Mouse (Mus musculus) neural tube, embryonic 14.5 days (tissue): ENCODE data around the gene Ifnar2. TPM values are rescaled to one million over a fixed set of nuclear protein-coding genes. Genes with fewer than 3 reads are reported as not detected.

Experiments
- ATAC-seq: fragments of 200-750 bp; cut with Nextera tagmentation; 2 replicates; pipeline ENCODE4 v1.8.0; 2017; ENCODE audit warnings: low read depth, mild to moderate bottlenecking, moderate TSS enrichment, moderate library complexity
- H3K27ac ChIP-seq: fragments of 300-500 bp; sonication (generic); 2 replicates; pipeline ENCODE4 v1.5.1; 2014; ENCODE audit warnings: low read depth, mild to moderate bottlenecking, control low read depth, low read length, moderate library complexity, mixed read lengths
- H3K27me3 ChIP-seq: fragments of 300-500 bp; sonication (generic); 2 replicates; pipeline ENCODE4 v1.6.1; 2014; ENCODE audit warnings: low read length; ENCODE audit not compliant: control insufficient read depth, insufficient read depth
- H3K36me3 ChIP-seq: fragments of 300-500 bp; sonication (generic); 2 replicates; pipeline ENCODE4 v1.6.1; 2014; ENCODE audit warnings: low read length, mixed read lengths; ENCODE audit not compliant: control insufficient read depth, insufficient read depth
- H3K4me1 ChIP-seq: fragments of 300-500 bp; sonication (generic); 2 replicates; pipeline ENCODE4 v1.6.1; 2014; ENCODE audit warnings: low read length; ENCODE audit not compliant: control insufficient read depth, insufficient read depth
- H3K4me2 ChIP-seq: fragments of 300-500 bp; sonication (generic); 2 replicates; pipeline ENCODE4 v1.6.1; 2014; ENCODE audit warnings: mild to moderate bottlenecking, low read depth, low read length, control low read depth
- H3K4me3 ChIP-seq: fragments of 300-500 bp; sonication (generic); 2 replicates; pipeline ENCODE4 v1.5.1; 2014; ENCODE audit warnings: low read depth, low read length, control low read depth, mixed read lengths
- H3K9ac ChIP-seq: fragments of 300-500 bp; sonication (generic); replicated peaks from 2 replicates; pipeline ENCODE4 v1.6.1; 2014; ENCODE audit warnings: low read depth, mild to moderate bottlenecking, control low read depth, low read length, mixed read lengths
- H3K9me3 ChIP-seq: fragments of 300-500 bp; sonication (generic); 2 replicates; pipeline ENCODE4 v1.6.1; 2016; ENCODE audit warnings: low read length; ENCODE audit not compliant: control insufficient read depth
- WGBS: fragments of 180-500 bp; shearing (Covaris S2); extraction: QIAGEN DNeasy Blood & Tissue Kit; methylation state at CpG from one replicate; pipeline ENCODE4 v1.1.7; 2014; 5-methylcytosine and 5-hydroxymethylcytosine counted together
- polyA plus RNA-seq: library from polyadenylated mRNA; unstranded; fragments of >200 nt; fragmentation: Nextera tagmentation; extraction: Ambion mirVana; gene quantifications from 2 replicates; pipeline ENCODE4 v1.2.1, GENCODE M21; 2014

The Ifnar2 gene
- polyA plus RNA-seq, 1 experiment from 2014 or later, result 33.8 TPM

DNA sequence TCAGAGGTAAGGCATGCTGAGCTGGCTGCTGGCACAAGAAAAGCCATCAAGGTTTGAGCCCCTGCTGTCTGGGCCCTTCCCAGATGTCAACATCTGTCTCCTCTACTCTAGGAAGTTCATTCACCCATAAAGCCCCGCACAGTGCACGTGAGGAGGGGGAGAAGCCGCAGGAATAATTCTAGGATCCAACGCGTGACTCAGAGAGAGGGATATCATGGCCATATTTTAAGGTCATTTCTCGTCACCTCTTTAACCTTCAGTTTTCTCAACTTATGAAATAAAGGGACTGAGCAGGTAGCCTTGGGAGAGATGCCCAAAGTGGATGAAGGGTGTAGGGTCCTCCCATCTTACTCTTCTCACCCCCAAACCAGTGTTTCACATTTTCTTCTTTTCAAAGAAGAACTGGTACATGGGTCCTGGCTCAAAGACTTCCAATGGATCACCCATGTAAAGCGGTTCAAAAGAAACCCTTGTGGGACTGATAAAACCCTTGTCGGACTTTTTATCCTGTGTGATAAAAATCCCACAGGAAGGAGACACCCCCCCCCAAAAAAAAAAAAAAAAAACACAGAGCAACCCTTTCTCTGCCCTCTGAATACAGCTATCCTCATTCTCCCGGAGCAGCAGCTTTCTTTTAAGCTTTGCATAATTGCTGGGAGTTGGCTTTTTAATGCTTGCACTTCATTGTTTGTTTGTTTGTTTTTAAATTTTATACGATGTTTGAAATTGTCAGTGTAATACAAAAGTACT lies 32.4 kb downstream of the Ifnar2 start:
- Histone ChIP-seq H3K27ac (no peak overlapping the region), H3K9ac (no peak overlapping the region), H3K4me1 (no peaks in the 10 kb centered on the region; the same call in 1 of the 2 replicates), H3K9me3 (no peaks in the 10 kb centered on the region), H3K27me3 (no peaks in the 10 kb centered on the region), H3K36me3 (no peaks in the 10 kb centered on the region), H3K4me3 (no peak overlapping the region), H3K4me2 (no peak overlapping the region)
- 70% methylated on average over 10 of the region's 10 CpGs for WGBS
- no peak for ATAC-seq

DNA sequence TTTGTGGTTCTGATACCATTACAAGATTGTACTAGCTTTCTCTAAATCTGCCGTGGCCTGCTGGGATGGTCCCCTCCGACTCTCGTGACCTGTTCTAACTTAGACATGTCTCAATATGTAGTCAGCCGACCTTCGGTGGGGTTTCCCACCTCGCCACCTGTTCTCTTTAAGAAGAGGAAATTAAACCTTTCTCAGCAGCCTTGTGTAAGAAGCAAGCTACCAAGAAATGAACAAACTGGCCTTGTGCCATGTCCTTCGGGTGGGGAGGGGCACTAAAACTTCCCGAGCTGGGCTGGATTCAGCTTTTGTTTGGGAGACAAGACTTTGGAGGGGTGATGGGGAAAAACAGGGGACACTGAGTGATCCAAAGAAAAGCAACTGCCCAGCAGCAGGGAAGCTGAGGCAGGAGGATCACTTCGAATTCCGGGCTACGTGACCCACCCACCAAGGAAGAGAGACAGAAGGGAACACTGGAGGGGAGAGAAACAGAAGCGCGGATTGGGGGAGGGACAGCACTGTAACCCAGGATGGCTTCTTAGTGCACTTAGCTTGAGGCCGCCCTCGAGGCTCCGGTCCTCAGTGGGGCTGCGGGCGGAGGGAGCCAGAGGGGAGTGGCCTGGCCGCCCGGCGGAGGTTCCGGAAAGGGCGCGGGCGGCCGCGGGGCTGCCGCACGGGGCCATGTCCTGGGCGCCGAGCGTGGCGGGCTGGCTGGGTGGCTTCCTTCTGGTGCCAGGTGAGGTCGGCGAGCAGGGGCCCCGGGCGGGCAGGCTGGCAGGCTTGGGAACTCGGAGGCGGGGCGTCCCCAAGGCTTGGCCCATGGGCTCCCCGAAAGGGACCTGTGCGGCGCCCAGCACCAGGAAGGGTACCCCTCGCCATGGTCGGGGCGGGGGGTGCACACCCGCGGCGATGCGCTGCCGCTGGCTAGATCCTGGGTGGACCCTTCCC lies 33.3 kb downstream of the Ifnar2 start, which contains the start of gene Il10rb:
Gene Il10rb, plus strand, starts transcription at position 525 of the 945 bp plus-strand sequence.
- Histone ChIP-seq H3K4me3 (peak within 1 kb of the TSS; percentile 54), H3K27ac (peak within 1 kb of the TSS; percentile 4; the same call in 1 of the 2 replicates), H3K9me3 (no peaks in the 10 kb centered on the region), H3K36me3 (no peaks in the 10 kb centered on the region), H3K4me2 (peak within 1 kb of the TSS; percentile 95), H3K4me1 (no peaks in the 10 kb centered on the region; the same call in 1 of the 2 replicates), H3K27me3 (no peaks in the 10 kb centered on the region), H3K9ac (peak within 1 kb of the TSS; percentile 76)
- peak; percentile 80; the same call in 1 of the 2 replicates for ATAC-seq
- WGBS, result 5% methylated on average over 51 of the region's 51 CpGs

DNA sequence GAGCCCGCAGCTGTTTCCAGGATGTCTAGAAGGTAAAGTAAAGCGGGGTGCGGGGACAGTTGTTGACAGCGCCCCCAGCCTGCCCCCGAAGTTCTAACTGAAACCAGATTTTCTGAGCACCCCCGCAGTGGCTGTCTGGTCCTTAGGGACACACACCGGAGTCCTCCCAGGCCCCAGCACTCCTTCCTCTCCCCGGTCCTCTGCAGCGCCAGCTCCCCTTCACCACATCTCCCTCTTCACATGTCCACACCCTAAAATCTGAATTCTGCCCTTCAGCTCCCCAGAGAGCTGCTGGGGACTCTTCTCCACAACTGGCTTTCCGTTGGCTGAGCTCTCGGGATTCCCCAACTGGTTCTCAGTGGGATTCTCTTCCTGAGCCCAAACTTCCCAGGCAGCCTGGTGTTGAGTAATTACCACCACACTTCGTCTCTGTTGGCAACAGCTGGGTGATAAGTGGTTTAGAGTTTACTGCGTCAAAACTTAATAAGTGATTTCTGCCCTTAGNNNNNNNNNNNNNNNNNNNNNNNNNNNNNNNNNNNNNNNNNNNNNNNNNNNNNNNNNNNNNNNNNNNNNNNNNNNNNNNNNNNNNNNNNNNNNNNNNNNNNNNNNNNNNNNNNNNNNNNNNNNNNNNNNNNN lies 34.1 kb downstream of the Ifnar2 start:
- WGBS, result 1% methylated on average over 13 of the region's 13 CpGs
- H3K27ac ChIP-seq, result no peak overlapping the region
- ATAC-seq, result peak; percentile 54; the same call in 1 of the 2 replicates

DNA sequence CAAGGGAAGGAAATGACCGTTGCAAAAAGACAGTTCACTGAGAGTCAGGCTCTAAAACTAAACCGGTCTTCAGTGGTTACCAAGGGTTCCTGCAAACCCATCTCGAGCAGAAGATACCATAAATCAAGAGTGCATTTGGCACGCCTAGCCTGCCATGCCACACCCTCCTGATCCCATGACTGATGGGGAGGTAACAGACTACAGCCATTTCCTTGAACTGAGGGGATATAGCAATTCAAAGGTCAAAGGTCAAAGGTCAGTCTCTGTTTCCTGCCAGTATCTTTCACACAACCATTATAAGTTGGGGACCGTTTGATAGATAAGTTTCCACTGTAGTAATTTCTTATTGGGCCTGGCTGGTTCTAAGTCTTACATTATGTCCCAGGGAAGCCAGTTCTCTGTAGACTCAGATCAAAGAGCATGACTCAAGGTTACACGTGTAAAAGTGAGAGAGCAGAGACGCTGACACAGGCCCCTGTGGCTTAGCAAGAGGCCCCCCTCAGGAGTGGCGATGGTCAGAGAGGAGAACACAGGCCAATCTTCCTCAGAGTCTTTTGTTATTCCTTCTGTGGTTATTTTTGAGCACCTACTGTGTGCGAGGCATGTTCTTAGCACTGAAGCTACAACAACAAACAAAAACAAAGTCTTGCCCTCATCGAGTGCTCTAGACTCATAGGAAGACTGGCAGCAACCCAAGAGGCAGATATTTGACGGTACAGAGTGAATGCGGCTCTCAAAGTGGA lies 40.7 kb downstream of the Ifnar2 start:
- no peak overlapping the region for H3K27ac ChIP-seq
- no peak overlapping the region for H3K4me3 ChIP-seq
- ATAC-seq, result no peak
- no peaks in the 10 kb centered on the region for H3K4me1 ChIP-seq
- H3K9me3 ChIP-seq, result no peaks in the 10 kb centered on the region
- 54% methylated on average over 12 of the region's 12 CpGs for WGBS
- H3K27me3 ChIP-seq, result no peaks in the 10 kb centered on the region
- no peak overlapping the region for H3K9ac ChIP-seq
- H3K4me2 ChIP-seq, result no peak overlapping the region
- no peaks in the 10 kb centered on the region for H3K36me3 ChIP-seq

More for the DNA sequence above, 34.1 kb downstream of the Ifnar2 start:
- Histone ChIP-seq H3K4me1 (no peaks in the 10 kb centered on the region; the same call in 1 of the 2 replicates), H3K4me2 (peak overlapping the region; percentile 95), H3K9ac (peak overlapping the region; percentile 76), H3K36me3 (no peaks in the 10 kb centered on the region), H3K27me3 (no peaks in the 10 kb centered on the region), H3K4me3 (peak overlapping the region; percentile 54), H3K9me3 (no peaks in the 10 kb centered on the region)

DNA sequence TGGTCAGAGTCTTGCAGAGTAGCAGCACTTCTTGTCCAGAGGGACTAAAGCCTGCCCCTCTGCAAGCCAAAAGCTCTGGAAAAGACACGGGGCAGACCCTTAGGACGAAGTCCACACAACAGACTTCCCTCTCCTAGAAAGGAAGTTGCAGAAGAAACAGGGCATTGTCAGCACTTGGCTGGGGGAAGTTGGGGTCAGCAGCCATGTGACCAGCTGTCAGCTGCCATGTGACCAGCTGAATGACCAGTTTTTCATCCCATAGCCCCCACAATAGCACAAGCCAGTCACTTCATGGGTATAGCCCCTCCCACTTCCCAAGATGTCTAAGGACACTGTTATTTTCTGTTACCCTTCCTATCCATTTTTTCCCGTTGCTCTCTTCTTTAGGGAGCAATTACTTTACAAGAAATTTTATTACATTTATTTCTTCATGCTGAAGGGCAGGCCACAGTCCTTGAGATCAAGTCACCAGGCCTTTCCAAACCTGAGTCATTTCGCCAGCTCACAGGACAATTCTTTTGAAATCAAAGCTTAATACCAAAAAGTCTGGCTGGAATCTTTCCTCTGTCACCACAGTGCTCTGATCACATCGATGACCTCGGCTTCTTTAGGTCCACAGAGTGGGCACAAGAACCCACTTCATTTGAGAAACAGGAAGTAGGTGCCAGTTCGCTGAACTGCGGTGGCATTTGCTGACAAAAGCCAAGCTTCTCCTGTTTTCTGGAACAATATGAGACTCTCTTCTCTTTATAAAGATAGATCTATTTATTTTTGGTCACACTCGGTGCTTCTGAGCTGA lies 43.0 kb downstream of the Ifnar2 start:
- H3K9me3 ChIP-seq, result no peaks in the 10 kb centered on the region
- no peaks in the 10 kb centered on the region for H3K4me1 ChIP-seq
- WGBS, result 89% methylated on average over 9 of the region's 9 CpGs
- H3K36me3 ChIP-seq, result no peaks in the 10 kb centered on the region
- no peaks in the 10 kb centered on the region for H3K27me3 ChIP-seq
- no peak overlapping the region for H3K27ac ChIP-seq
- no peak overlapping the region for H3K4me3 ChIP-seq
- H3K4me2 ChIP-seq, result no peak overlapping the region
- ATAC-seq, result no peak
- no peak overlapping the region for H3K9ac ChIP-seq

DNA sequence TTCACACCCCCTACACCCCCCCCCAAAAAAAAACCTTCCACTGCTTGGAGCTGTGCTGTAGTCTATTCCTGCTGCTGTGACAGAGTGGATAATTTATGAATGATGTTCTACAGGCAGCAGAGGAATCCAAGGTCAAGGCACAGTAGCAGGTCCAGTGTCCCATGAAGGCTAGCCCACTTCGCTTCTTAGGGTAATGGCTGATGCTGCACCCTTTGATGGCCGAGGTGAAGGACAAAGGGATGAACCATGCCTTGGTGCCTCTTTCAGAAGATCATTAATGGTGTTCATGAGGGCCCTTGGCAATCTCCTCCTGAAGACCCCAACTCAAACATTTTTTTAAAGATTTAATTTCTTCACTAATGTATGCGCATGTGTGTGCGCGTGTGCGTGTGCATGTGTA lies 43.8 kb downstream of the Ifnar2 start:
- WGBS, result 91% methylated on average over 6 of the region's 6 CpGs

DNA sequence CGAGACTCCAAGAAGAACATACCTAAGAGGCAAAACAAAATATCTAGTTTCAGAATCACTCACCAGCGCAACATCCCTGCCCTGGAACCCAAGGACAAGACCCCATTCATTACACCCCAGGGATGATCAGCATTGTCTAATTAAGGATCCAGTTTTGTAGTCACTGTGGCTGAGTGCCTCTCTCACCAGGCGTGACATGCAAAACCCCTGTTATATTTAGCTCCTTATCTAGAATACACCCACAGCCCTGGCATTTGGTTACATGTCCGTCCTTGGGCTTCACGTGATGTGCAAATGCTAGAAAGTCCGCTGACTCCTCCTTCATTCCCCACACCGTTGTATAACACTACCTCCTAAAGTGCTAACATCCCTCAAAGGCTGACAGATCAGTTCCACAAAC lies 44.4 kb downstream of the Ifnar2 start:
- WGBS, result 85% methylated on average over 7 of the region's 7 CpGs
- no peak for ATAC-seq
- Histone ChIP-seq H3K9me3 (no peaks in the 10 kb centered on the region), H3K27ac (no peak overlapping the region), H3K27me3 (no peaks in the 10 kb centered on the region), H3K36me3 (no peaks in the 10 kb centered on the region), H3K4me3 (no peak overlapping the region), H3K4me2 (no peak overlapping the region), H3K4me1 (no peaks in the 10 kb centered on the region), H3K9ac (no peak overlapping the region)

More for the DNA sequence above, 43.8 kb downstream of the Ifnar2 start:
- Histone ChIP-seq H3K9me3 (no peaks in the 10 kb centered on the region), H3K4me3 (no peak overlapping the region), H3K36me3 (no peaks in the 10 kb centered on the region), H3K27ac (no peak overlapping the region), H3K4me2 (no peak overlapping the region), H3K4me1 (no peaks in the 10 kb centered on the region), H3K27me3 (no peaks in the 10 kb centered on the region), H3K9ac (no peak overlapping the region)
- ATAC-seq, result no peak

DNA sequence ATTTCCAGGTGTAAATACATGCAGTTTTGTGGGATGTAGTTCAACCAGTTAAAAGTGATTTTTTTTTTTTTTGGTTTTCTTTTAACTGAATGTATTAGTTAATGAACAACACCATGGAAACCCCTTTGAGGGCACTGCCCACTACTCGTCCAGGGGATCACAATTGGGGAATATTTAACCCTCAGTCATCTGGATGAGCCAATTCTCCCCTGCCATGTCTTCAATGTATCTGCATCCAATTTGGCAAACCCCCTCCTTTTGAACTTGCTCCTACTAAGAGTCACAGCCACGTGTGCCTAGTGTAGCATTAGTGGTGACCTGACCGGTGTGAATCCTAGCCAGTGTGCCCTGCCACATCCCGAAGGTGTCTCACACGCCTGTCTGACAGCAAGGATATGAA lies 45.9 kb downstream of the Ifnar2 start:
- H3K4me3 ChIP-seq, result no peak overlapping the region
- no peaks in the 10 kb centered on the region for H3K36me3 ChIP-seq
- H3K4me2 ChIP-seq, result no peak overlapping the region
- no peak overlapping the region for H3K27ac ChIP-seq
- H3K27me3 ChIP-seq, result no peaks in the 10 kb centered on the region
- H3K9me3 ChIP-seq, result no peaks in the 10 kb centered on the region
- H3K9ac ChIP-seq, result no peak overlapping the region
- no peak for ATAC-seq
- H3K4me1 ChIP-seq, result no peaks in the 10 kb centered on the region
- 78% methylated on average over 5 of the region's 5 CpGs for WGBS
